Mouse (Mus musculus): ENCODE measurements around the gene Commd1.

Gene Commd1

GRCm38 (mm10) chr11:22883676-22884075 is 98.5 kb downstream of the Commd1 start:
- DNase-seq: peak in 1 of 2 experiments; percentile 22

DNA sequence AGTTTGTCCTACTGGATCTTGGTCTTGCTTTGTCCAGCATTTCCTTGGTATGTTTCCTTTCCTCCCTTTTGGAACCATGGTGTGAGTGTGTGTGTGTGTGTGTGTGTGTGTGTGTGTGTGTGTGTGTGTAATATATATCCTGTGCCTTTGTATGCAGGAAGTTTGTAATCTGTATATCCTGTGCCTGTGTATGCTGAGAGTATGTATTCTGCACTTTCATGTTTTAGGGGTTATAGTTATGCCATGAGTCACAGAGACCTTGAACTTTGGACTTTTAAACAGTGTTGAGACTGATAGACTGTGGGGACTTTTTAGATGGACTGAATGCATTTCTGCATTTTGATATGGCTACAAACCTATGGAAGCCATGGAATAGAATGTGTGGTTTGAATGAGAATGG is 99.3 kb downstream of the Commd1 start:
- DNase-seq: no peak

- DNase-seq: no peak
Observed at GRCm38 (mm10) chr11:22880383-22881172, 101.6 kb downstream of the Commd1 start.

- no peak for DNase-seq
Observed at GRCm38 (mm10) chr11:22879645-22880044, 102.5 kb downstream of the Commd1 start.

DNA sequence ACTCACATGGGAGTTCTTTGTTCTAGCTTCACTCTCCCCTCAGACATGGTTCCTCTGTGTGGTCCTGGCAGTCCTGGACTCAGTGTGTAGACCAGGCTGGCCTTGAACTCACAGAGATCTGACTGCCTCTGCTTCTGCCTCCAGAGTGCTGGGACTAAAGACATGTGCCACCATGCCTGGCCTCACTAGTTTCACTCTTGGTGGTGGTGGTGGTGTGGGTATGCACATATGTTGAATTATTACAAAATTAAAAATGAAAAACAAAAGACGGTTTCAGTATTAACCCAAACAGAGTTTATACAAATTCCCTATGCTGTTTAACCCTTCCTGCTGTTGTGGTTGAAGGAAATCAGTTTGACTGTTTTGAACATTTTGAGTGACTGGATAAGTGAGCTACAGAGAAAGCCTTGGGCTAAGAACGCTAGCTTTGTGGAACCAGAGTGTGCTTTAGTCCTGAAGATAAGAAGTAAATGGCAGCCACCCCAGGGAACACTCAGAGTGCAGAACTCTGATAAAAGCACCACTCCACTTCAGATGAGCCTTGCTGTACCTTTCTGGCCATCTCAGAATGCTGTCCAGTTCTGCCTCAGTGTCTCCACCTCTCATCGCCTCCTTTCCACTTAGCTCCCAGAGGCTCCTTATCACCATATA is 105.4 kb downstream of the Commd1 start:
- DNase-seq: no peak

GRCm38 (mm10) chr11:22875279-22875678 is 106.9 kb downstream of the Commd1 start:
- no peak for DNase-seq

GRCm38 (mm10) chr11:22874747-22875146 is 107.4 kb downstream of the Commd1 start:
- DNase-seq: no peak

GRCm38 (mm10) chr11:22873383-22873782 is 108.8 kb downstream of the Commd1 start:
- peak; percentile 8 to 23 for DNase-seq

DNA sequence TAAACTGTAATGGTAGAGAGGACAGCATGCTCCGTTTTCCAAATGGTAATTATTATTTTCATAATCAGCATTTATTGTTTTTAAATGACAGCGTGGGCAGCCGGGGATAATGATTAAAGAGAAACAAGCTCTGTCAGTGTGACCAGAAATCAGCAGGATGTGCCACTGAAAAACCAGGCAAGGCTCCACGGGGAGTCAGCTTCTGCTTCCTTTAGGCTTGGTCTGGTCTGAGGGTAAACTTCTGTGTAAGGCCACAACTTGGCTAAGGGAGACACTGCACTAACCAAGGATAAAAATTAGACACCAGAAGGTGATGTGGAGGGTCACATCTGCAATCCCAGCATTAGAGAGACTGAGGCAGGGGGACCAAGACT is 109.9 kb downstream of the Commd1 start:
- DNase-seq: no peak

GRCm38 (mm10) chr11:22871628-22872306 is 110.4 kb downstream of the Commd1 start:
- DNase-seq: peak; percentile 37 to 57

GRCm38 (mm10) chr11:22868582-22868981 is 113.6 kb downstream of the Commd1 start:
- no peak for DNase-seq

DNA sequence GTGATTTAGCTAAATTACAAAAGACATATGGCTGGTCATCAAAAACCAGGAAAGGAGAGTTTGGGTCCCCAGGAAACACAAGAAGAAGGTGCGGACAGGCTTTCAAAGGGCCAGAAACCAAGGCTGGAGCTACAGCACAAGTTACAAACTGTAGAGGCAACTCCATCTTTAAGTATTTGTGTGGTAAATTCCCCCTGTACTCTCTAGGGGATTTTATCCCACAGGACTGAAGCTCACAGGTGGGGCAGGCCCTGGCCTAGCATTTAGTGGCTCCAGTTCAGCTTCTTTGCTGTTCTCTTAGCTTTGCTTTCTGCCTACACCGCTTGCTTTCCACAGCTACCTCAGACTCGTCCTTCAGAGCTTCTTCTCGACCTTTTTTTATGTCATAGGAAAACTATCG is 114.5 kb downstream of the Commd1 start:
- DNase-seq: no peak

GRCm38 (mm10) chr11:22865635-22866246 is 116.4 kb downstream of the Commd1 start:
- DNase-seq: no peak

DNA sequence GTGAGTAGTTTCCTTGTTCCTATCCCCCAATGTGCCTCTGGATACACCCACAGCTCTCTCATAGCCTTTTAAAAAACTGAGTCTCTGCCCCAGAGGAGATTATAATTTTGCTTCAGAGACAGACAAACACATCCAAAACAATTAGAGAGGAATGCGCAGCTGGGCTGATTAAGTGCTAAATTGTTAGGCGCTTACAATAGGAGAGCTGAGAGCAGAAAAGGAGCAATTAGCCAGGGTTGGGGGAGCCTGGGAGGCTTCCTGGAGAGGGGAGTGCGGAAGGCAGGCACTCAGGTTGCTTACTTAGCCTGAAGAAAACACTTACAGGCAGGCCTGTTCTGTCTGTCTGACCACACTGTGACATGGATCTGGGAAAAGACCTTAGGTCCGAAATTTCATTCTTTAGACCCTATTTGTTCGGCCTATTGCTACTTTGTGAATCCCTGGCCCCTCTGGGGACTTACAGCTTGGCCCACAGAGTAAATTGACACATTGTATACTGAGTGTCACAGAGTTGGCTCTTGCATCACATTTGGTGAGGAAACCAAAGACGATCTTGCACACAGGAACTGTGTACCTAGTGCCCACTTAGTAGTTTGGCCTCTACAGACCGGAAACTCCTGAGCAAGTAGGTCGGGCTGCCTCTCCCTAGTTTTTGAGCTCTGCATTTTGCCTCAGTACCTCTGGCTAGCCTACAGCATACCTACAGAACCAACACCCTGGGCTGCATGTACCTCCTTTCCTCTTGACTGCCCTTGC is 117.7 kb downstream of the Commd1 start:
- no peak for DNase-seq

GRCm38 (mm10) chr11:22863581-22863980 is 118.6 kb downstream of the Commd1 start:
- no peak for DNase-seq

GRCm38 (mm10) chr11:22861315-22861714 is 120.9 kb downstream of the Commd1 start:
- DNase-seq: no peak

GRCm38 (mm10) chr11:22860335-22861227 is 121.6 kb downstream of the Commd1 start, which contains the start of gene B3gnt2:
B3gnt2 (minus strand) TSS chr11:22860961.
- DNase-seq: peak; percentile 51 to 68

DNA sequence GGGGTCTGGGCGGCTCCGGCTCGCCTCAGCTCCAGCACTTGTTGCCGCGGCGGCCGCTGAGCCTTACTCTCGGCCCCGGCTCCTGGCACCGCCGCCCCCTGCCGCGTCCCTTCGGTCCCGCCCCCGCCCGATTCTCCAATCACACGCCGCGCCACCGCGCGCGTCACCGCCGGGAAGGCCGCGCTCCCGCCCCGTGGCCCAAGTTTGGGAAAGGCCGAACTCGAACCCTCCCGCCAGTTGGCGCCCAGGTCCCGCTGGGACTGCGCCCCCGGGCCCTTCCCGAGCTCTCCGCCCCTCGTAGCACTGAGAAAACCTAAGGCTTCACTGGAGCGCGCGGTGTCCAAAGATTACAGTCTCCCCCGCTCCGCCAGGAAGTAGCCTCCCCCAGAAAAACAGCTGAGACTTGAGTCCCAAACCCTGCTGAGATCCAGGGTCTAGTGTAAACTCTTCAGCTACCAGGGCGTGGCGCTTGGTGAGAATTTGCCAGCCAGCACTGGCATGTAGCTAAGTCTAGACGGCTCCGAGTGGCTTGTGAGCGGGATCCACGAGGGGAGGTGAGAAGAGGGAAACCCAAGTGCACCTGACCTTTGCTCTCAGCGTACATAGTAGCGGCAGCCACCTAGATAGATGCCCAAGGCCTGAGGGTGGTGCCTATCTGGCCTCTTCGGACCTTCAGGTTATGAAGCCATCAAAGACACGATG is 122.4 kb downstream of the Commd1 start:
- DNase-seq: peak; percentile 93 to 95

- no peak for DNase-seq
Observed at GRCm38 (mm10) chr11:22859301-22859632, 122.9 kb downstream of the Commd1 start.

DNA sequence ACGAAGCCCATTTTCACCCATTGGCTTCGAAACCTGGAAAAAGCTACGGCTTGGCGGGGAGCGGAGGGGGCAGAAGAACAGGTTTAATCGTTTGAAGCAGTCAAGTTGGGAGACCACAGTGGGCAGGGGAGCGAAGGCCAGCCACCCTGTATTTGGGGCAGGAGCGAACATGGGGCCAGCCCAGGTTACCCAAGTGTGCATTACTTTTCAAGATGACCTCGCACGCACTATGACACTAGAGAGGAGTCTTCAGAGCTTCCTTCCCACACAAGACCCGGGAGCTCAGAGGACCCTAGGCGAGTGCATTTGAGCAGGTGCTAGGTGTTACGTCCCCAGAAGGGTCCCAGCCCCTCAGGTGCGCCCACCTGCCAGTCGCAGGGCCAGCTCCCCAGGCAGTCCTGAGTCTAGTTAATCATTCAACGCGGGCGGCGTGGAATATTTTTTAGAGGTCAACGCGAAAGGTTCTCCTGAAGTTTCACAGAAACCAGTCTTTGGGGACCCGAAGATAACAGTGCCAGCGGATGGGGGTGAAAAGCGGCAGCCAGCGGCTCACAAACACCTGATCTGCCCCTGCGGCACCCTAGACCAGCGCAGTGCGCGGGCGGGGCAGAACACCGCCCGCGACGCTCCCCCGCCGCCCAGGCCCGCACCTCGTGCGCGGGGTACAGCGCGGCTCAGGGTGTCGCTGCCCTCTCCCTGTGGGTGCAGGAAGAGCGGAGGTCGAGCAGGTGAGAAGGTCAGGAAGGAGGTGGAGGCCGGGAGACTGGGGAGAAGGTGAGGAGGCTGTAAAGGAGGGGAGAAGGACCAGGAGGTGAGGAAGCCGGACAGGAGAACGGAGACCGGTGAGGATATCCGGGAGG is 123.5 kb downstream of the Commd1 start:
- DNase-seq: peak; percentile 54 to 70

All from kidney, postnatal 4 days (tissue).